Mouse (Mus musculus) liver, embryonic 18 days (tissue): ENCODE results near the gene Gm7694. TPM values are rescaled to one million over a fixed set of nuclear protein-coding genes. Genes with fewer than 3 reads are reported as not detected.

ENCODE experiments used
- polyA plus RNA-seq: library from polyadenylated mRNA; depleted of rRNA; stranded (reverse); fragments of >200 nt; gene quantifications from 2 replicates; pipeline ENCODE4 v1.2.3, GENCODE M21; 2012; rRNA removed

The Gm7694 gene
- polyA plus RNA-seq, result 2.9 and 4.6 TPM in 2 replicates

GRCm38 (mm10) chr1:170306232-170306631 lies at the start of gene Gm7694:
Gene Gm7694, minus strand, starts transcription at chr1:170306332.

GRCm38 (mm10) chr1:170308503-170308902 lies 2.4 kb upstream of the Gm7694 start, which contains the start of gene Spata46:
Gene Spata46, plus strand, starts transcription at chr1:170308803.

GRCm38 (mm10) chr1:170277016-170277415 lies 29.1 kb downstream of the Gm7694 start, which contains the start of gene Sh2d1b1:
Gene Sh2d1b1, plus strand, starts transcription at chr1:170277320.

Other genes starting within 250 kb of the Gm7694 start
- gene Ddr2, start 195.6 kb downstream of the Gm7694 start, polyA plus RNA-seq, result 0.57 and 0.72 TPM in 2 replicates
- 16.3 and 17.1 TPM in 2 replicates for gene Uap1, start 131.4 kb downstream of the Gm7694 start, polyA plus RNA-seq
- 7.6 and 8.0 TPM in 2 replicates for gene Uhmk1, start 90.9 kb downstream of the Gm7694 start, polyA plus RNA-seq
- not detected in 2 replicates for gene Sh2d1b2, start 73.6 kb downstream of the Gm7694 start, polyA plus RNA-seq
- 0.21 and 0.23 TPM in 2 replicates for gene Sh2d1b1, start 29.0 kb downstream of the Gm7694 start, polyA plus RNA-seq
- not detected in 2 replicates for gene Spata46, start 2.5 kb upstream of the Gm7694 start, polyA plus RNA-seq